Mouse (Mus musculus) fibroblast of lung, adult 2 months (primary cell): ENCODE data around the gene Kit.

Experiments
- DNase-seq: peaks from one replicate; pipeline ENCODE4 v3.0.0-alpha.2; 2011; ENCODE audit warnings: low read depth

Gene Kit

DNA sequence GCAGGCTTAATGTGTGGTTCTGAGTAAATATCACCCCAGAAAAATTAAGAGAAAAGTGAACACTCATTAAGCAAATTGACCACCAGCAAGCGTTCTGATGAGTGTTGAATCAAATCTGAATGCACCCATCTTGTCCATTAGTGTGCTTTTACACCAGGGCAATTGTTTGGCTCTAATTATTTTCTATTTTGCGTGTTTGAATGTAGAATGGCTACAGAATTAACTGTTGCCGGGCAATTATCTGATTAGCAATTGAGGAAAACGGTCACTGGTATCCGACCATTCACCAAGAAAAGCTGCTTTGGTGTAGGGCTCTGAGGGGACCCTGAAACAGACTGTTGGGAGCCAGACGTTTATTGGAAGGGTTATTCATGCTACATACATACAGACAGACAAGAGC is 16.2 kb downstream of the Kit start:
- no peak for DNase-seq

DNA sequence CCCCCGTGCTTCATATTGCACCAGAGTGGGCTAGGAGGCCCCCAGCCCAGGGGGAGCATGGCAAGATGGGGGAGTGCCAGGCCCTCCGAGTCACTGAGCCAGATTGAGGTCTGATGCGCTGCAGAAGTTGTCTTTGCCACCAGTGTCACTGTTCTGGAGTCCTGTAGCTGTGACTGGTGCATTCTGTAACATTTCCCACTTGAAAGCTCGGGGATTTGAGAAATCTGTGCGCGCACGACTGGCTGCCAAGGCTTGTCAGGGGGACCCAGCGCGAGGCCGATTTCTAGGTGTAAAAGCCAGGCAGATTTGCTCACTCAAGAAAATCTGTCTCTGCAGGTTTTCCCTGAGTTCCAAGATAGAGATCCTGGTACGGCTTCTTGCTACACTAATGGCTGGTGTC is 16.9 kb downstream of the Kit start:
- no peak for DNase-seq

DNA sequence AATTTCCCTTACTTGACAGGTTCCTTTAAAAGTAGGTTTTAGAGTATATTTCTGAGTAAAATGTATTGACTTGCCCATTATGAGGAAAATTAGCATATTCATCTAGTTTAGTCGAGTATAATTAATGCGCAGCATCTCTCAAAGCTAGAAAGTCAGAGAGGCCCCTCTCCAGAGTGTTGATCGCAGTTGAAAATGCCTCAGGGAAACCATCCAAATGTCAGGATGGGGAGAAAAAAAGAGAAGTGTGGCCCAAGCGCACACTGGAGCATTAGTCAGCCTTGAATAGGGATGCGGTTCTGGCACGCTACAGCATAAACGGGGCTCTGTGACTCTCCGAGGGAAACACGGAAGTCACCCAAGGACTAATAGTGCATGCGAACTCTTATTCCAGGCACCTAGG is 20.6 kb downstream of the Kit start:
- DNase-seq: no peak

DNA sequence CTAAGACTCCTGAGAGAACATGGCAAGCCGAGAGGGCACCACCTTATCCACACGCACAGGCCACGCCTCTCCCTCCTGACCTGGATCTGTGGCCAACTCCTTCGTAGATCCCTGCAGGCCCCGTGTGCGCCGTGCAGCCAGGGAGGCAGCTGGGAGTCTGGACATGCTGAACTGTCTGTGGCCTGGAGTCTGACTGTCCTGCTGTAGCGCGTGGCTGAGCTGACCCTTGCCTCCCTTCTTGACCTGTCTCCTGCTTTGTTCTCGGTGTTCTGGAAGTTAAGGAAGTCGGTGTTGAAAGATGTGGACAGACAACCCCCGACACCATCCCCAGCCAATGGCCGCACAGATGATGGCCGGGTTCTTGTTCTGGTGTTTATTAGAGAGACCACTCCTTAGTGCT is 21.5 kb downstream of the Kit start:
- DNase-seq: no peak

DNA sequence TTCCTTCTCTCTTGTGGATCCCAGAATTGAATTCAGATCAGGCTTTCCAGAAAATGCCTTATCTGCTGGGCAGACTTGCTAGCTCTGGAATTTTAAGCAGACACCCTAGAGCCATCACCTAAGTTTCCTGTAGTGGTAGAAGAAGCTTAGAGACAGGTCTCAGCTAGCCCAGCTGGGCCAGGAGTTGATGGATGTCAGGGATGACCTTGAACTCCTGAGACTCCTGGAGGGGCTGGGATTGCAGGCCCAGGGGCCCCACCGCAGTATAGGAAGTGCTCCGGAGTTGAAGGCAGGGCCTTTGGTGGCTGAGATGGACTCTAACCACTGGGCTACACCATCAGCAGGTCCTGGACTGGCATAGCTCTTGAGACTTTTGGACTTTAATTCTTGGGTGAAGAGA is 22.6 kb downstream of the Kit start:
- no peak for DNase-seq

DNA sequence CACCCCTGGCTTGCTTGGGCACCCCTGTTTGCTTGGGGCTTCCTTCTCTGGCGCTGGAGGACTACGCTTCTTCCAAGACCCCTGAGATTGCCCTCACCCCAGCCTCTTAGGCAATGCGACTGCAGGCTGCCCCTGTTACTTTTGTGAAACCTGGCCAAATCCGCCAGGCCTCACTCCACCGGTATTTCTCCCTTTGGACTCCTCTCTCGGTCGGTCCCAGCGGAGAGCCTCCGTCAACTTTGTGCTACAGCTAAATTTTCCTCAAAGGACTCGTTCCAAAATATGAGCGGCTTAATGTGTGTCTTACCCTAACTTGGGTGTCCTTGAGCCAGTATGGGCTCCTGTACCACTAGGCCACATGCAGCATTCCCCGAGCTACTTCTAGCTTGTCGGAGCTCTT is 23.8 kb downstream of the Kit start:
- DNase-seq: no peak

DNA sequence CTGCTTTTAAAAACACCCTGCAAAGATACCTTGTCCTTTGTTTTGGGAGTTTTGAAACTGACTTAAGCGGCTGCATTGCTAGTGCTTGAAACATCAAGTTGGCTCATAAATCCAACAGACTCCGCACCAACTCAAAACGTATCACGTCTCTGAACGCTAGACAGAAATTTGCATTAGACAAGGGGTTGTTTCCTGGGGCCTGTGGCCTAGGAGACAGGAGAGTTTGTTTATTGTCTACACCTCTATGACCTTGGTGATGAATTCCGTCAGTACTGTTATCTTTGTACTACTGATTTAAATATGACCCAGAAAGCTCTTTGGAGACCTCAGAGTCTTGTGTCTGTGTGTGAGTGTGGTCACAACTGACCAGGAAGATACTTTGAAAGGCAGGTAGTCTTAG is 25.3 kb downstream of the Kit start:
- no peak for DNase-seq

DNA sequence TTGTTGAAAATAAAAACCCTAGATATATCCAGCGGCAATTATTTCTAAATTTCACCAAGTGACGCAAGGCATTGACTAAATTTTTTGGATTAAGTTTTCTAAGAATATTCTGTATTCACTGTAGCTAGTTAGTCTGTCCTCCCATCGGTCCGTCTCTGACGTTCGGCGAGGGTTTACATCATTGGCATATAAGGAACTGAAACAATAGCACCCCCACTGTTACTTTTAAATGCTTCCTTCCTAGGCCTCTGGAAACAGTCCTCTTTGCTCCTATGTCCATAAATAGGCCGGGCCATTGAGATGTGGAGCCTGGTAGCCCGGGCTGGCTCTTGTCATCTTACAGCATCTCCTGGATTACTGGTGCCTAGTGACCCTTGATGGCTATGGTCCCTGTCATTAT is 29.5 kb downstream of the Kit start:
- no peak for DNase-seq

DNA sequence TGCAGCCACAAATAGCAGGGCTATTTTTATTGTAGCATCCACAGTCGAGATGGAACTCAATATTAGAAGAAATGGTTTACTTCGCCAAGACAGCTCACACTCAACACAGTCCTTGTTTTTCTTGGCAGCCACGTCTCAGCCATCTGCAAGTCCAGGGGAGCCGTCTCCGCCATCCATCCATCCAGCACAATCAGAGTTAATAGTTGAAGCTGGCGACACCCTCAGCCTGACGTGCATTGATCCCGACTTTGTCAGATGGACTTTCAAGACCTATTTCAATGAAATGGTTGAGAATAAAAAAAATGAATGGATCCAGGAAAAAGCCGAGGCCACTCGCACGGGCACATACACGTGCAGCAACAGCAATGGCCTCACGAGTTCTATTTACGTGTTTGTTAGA is 32.2 kb downstream of the Kit start:
- DNase-seq: no peak

DNA sequence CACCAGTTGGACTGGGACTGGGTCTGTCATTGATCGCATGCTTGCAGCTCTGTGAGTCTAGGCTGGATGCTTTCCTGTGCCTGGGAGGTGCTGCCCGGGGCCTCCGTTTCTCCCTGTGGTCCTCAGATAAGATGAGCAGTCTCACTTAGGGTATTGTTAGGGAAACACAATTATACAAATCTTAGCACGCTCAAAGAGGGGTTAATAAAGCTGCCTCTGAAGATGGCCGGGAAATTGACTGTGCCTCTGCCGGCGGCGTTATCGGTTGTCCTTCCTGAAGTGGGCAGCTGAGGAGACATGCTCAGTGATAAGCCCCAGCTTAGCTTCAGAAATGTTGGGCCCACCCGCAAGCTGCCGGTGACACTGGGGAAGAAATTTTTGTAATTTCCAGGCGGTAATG is 33.3 kb downstream of the Kit start:
- no peak for DNase-seq

DNA sequence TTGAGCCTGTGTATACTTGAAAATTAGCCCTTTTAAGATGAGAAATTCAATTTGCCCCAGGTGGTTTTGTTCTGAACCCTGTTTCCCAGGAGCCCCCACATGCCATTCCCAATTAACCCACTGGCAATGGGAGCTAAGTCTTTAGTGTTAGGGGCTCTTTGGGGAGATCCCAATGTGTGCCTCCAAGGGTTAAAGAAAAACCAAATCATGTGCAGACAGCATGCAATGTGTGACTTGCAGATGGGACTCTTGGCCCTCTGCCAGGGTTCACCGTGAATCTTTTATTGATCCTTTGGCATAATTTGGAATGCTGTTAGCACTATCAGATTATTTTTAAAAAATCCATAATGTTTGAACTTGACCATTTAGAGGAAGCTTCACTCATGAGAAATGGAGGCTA is 37.7 kb downstream of the Kit start:
- no peak for DNase-seq

DNA sequence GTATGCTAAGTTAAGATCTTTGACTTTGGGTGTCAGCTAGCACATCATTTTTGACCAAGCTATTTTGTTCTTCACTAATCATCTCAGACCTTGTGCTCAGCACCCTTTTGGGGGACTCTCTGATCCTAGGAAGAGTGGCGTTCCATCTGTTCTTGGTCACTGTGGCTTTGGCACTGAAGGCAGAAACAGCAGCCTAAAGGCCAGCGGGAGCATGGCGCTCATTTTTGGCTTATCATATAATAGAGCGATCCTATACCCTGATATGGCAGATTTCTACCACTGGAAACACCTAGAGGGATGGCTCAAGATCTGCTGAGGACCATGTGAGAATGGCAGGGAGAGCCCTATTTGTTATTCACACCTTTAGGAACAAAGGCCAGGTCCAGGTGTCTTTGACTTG is 38.2 kb downstream of the Kit start:
- DNase-seq: no peak

DNA sequence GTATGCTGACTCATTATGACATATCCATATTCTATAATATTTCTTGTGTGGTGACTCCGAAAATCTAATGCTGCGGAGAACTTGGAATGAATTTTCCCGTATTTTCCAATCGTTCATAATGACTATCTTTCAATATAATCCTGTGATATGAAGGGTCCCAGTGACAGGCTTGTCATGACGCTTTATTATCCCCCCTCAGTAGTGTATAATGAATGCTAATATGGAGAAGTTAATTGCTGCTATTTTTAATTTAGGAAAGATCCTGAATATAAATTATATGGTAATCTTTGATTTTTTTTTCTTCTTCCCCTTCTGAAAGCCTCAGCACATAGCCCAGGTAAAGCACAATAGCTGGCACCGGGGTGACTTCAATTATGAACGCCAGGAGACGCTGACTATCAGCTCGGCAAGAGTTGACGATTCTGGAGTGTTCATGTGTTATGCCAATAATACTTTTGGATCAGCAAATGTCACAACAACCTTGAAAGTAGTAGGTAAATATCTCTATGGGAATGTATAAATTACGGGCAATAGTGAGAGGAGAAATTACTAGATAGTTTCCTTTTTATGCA is 40.4 kb downstream of the Kit start:
- DNase-seq: no peak

DNA sequence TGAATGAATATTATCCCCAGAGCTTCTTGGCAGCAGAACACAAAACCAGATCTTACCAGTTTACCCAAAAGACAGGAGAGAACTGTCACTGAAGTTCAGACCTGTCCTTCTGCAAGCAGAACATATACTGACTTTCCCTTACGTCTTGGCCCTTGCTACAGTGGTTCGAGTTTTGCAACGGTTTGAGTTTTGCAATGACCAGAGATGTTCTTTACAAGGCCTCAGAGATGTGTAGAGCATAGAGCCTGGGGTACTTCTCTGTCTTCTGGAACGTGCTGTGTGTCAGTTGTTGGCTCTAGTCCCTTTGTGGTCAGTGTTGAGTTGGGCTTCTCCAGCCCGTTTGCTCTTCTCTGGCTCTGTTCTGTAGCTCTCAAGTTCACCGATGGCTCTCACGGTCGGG is 40.9 kb downstream of the Kit start:
- no peak for DNase-seq

DNA sequence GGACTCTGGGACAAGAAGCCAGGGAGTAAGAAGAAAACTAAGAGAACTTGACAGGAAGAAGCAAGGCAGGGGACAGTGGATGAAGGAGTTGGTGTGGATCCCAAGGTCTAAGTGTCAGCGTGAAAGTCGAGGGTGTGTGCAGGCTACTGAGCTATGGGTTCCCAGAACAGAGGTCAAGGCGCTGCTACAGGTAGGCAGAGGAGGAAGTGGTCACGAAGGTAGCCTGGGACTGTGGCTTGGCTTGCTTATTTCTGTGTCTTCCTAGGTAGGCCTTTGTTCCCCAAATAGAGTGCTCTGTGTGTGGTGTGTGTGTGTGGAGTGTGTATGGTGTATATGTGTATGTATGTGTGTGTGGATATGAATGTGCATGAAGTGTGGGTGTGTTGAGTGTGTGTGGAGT is 47.7 kb downstream of the Kit start:
- DNase-seq: no peak

DNA sequence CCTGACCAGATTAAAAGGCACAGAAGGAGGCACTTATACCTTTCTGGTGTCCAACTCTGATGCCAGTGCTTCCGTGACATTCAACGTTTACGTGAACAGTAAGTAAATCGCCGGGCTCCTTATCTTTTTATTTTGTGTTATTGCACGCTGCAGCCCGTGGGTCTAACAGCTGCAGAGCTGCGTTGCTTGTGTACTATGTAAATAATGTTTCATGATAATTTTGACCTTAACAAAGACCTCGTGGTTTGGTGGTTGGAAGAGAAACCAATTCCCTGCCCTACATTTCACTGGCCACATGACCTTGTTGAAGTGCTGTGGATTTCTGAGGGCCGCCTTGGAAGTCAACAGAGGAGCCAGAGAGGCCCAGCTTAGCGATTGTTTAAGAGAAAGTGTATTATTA is 48.3 kb downstream of the Kit start:
- DNase-seq: no peak

DNA sequence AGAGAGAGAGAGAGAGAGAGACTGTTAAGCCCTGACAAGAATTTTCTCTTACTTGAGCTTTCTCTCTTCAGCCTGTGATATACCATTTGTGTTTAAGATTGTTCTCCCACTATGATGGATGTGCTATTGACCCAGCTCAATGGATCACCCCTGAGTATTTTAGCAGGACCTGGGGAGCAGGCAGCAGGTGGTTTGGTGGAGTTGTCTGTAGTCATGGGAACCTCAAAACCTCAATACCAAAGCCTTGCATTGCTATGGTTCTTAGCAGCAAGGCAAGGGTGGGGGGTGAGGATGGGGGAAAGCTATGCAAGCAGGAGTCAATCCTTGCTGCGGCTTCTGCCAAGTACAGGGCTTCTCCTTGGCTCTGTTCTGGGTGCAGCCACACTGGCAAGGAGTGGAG is 48.8 kb downstream of the Kit start:
- DNase-seq: no peak

DNA sequence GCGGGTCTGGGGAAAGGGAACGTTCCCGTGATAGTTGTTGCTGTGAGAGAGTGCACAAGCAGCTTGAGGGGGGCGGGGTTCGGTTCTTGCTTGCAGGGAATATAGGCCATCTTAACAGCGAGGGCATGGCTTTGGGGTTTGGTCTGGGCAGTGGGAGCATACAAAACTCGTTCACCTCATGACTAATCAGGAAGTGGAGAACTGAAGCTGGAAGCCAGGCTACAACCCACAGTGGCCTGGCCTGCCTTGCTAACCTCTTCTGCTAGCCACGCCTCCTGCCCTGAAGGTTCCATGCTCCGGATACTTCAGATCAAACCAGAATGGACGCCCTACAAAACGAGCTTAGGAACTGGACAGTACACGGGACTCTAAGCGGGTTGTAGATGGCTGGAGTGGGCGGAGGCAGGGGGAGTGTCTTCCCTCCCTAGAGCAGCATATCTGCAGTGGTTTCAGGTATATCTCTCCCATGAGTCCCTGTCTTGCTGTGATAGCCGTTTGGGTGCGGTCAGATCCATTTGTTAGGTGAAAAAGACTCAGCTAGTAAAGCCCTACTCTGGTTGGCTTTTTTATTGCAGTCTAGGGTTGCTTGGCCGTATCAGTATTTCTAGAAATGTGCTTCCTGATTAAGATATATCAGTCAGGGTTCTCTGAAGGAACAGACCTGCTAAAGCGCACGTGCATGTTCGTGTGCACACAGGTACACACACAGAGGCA is 49.4 kb downstream of the Kit start:
- DNase-seq: no peak

DNA sequence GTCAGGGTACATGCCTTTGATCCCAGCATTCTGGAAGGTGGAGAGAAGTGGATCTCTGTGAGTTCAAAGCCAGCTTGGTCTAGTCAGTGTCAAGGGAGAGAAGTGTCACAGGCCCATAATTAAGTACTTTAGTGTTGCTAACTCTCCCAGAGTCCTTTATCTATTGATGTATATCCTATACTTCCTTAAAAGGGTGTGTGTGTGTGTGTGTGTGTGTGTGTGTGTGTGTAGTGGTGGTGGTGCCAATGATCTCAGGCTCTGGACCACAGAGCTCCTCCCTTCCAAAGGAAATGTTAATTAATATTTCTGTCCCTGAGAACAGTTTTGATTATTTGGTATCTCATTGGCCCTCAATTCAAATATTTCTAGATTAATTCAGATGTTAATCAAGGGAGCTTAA is 50.3 kb downstream of the Kit start:
- no peak for DNase-seq

DNA sequence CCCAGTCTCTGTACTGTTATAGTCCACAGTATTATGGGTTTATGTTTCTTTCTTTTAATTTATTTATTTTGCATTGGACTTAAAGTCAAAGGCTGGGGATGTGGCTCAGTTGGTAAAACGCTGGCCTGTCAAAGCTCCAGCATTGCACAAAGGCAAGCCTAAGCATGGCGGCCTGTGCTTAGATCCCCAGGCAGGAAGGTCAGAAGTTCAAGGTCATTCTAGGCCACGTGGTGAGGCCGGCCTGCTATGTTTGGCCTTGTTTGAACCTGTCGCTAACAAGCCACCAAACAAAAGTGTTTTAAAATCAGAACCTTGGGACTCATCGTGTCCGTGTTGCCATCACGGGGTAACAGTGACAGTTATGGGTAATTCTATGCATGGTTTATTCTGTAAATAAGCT is 51.6 kb downstream of the Kit start:
- no peak for DNase-seq

DNA sequence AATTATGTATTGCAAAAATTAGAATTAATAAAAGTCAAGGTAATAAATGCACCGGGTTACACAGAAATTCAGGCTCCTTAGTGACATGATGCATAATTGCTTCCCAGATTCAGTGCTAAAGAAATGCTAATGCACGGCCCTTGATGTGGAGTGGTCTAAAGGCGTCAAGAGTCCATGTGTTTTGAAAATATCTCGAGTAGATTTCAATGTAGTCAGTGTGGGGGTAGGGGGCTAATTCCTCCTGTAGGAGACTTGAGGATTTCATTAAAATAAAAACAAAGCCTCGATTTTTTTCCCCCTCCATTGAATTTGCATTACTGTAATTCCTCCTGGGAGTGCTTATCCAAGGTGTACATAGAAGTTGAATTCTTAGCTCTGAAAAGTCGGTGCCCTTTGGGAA is 52.0 kb downstream of the Kit start:
- no peak for DNase-seq

DNA sequence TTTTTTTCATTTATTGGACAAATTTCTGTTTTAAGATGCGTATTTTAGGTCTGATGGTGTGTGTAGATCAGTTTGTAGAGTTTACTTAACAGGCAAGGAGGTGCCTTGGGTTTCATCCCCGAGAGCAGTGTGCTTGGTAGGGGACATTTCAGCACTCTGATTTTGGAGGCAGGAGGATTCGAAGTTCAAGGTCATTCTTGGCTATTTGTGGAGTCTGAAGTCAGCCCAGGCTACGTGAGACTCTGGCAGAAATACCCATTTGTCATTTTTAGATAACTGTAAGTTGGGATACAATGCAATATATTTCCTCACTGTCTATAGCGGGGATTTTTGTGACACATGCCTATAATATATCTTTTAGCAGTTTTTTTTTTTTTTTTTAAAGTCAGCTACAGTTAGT is 57.5 kb downstream of the Kit start:
- no peak for DNase-seq

DNA sequence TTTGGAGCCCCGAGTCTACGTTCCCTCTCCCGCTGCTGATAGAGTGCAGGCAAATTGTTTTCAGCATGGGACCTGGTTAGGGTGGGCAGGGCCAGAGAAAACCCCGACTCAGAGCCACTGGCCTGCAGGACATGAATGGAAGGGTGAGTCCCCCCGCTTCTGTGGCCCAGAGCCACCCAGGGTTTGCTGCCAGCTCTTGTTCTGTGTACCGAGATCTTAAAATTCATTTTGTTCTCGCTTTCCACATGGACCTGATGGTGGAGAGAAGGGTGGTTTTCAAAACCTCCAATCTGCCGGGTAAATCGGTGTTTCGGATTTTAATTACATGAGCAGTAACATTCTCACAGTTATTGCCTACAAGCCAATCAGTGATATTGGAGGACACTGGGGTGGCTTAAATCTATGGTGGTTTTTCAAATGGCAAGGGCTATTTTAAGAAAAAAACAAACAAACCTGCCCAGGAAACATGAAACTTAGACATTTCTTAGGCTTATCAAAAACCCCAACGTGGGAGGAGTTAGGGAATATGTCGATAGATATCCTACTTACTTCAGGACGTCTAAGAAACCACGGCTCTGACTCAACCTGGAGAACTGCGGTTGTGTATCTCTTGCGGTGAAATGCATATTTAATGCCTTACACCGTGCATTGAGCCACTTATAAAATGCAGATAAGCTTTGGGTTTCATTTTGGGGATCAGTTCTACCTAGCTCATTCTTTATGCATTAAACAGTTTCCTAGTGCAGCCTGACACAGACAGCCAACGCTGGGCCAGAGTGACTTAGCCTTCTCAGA is 58.3 kb downstream of the Kit start:
- DNase-seq: no peak

DNA sequence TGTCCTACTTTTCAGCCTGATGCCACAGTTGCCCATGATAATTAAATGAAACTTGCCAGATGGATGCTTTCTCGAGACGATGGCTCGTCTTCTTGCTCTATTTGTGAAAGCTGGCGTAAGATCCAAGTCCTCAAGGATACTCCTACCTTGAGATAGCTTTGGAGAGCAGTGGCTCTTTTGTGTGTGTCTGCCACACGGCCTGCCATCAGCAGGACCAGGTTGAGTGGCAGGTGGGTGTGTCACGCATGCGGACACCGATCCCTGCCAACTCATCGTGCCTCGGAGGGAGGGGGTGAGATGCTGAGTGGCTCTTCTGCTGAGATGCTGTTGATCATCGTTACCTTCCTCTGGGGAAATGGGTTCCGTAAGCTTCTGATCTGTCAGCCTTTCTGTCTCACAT is 60.7 kb downstream of the Kit start:
- no peak for DNase-seq
